Mouse (Mus musculus) limb, embryonic 13.5 days (tissue): ENCODE data around the gene Spink2. TPM values are rescaled to one million over a fixed set of nuclear protein-coding genes. Genes with fewer than 3 reads are reported as not detected.
A peak's percentile ranks its signal among the peaks of the same experiment; 100 is the strongest.

Experiments
- ATAC-seq: fragments of 200-750 bp; cut with Nextera tagmentation; 2 replicates; pipeline ENCODE4 v1.8.0; 2017; ENCODE audit warnings: low read depth, moderate number of reproducible peaks, moderate TSS enrichment; ENCODE audit not compliant: low FRiP score
- H3K27ac ChIP-seq: fragments of 300-500 bp; sonication (generic); 2 replicates; pipeline ENCODE4 v1.5.1; 2015; ENCODE audit warnings: inconsistent platforms, mild to moderate bottlenecking, moderate library complexity
- H3K27me3 ChIP-seq: fragments of 300-500 bp; sonication (generic); 2 replicates; pipeline ENCODE4 v1.6.1; 2015; ENCODE audit warnings: mild to moderate bottlenecking, inconsistent platforms
- H3K36me3 ChIP-seq: fragments of 300-500 bp; sonication (generic); 2 replicates; pipeline ENCODE4 v1.6.1; 2015; ENCODE audit warnings: inconsistent platforms, mild to moderate bottlenecking, moderate library complexity
- H3K4me1 ChIP-seq: fragments of 300-500 bp; sonication (generic); 2 replicates; pipeline ENCODE4 v1.6.1; 2015; ENCODE audit warnings: inconsistent platforms
- H3K4me2 ChIP-seq: fragments of 300-500 bp; sonication (generic); replicated peaks from 2 replicates; pipeline ENCODE4 v1.6.1; 2015; ENCODE audit warnings: inconsistent platforms, mild to moderate bottlenecking, moderate library complexity
- H3K4me3 ChIP-seq: fragments of 300-500 bp; sonication (generic); 2 replicates; pipeline ENCODE4 v1.5.1; 2015; ENCODE audit warnings: moderate library complexity, mild to moderate bottlenecking, inconsistent platforms
- H3K9ac ChIP-seq: fragments of 300-500 bp; sonication (generic); 2 replicates; pipeline ENCODE4 v1.6.1; 2015; ENCODE audit warnings: mild to moderate bottlenecking, inconsistent platforms
- H3K9me3 ChIP-seq: fragments of 300-500 bp; sonication (generic); 2 replicates; pipeline ENCODE4 v1.6.1; 2016; ENCODE audit warnings: inconsistent platforms
- WGBS: fragments of 180-500 bp; shearing (Covaris S2); methylation state at CpG from one replicate; pipeline ENCODE4 v1.1.7; 2015; 5-methylcytosine and 5-hydroxymethylcytosine counted together
- polyA plus RNA-seq: library from polyadenylated mRNA; unstranded; fragments of >200 nt; fragmentation: Nextera tagmentation; extraction: Ambion mirVana; gene quantifications from 2 replicates; pipeline ENCODE4 v1.2.1, GENCODE M21; 2015

Gene Spink2
- 1.4 and 1.9 TPM in 2 replicates for polyA plus RNA-seq

- Histone ChIP-seq H3K4me1 (peaks cover 5% of the 10 kb centered on the region), H3K4me3 (peak within 1 kb of the TSS; percentile 43), H3K27me3 (no peaks in the 10 kb centered on the region), H3K9ac (peak within 1 kb of the TSS; percentile 13; the same call in 1 of the 2 replicates), H3K27ac (no peak within 1 kb of the TSS), H3K36me3 (no peaks in the 10 kb centered on the region), H3K4me2 (peak within 1 kb of the TSS; percentile 74), H3K9me3 (no peaks in the 10 kb centered on the region)
- ATAC-seq, result no peak
- 7% methylated on average over 18 of the region's 18 CpGs for WGBS
Observed at GRCm38 (mm10) chr5:77211236-77211635, at the start of gene Spink2. TSS of gene Spink2 (minus strand) at chr5:77211471.

DNA sequence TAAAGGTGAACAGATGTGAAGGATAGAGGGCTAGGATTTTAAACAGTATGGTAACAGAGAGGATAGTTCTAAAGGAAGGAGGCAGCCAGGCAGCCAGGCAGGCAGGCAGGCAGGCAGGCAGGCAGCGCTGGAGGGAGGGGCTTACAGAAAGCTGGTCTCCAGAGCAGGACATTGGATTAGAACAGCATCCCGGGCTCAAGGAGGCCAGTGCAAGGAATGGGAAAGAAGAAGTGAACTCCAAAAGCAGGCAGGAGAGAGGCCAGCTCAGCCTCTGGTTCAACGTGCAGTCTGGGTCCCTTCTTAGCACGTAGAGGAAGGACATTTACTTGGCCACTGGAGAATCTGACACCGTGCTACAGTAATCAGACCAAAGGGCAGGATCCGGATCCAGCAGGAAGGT, 48.9 kb upstream of the Spink2 start:
- H3K4me3 ChIP-seq, result no peak overlapping the region
- no peaks in the 10 kb centered on the region for H3K9me3 ChIP-seq
- H3K27me3 ChIP-seq, result no peaks in the 10 kb centered on the region
- no peaks in the 10 kb centered on the region; the same call in 1 of the 2 replicates for H3K4me1 ChIP-seq
- no peak overlapping the region for H3K9ac ChIP-seq
- 55% methylated on average over 6 of the region's 6 CpGs for WGBS
- no peak overlapping the region for H3K27ac ChIP-seq
- H3K4me2 ChIP-seq, result no peak overlapping the region
- H3K36me3 ChIP-seq, result no peaks in the 10 kb centered on the region
- ATAC-seq, result no peak

DNA sequence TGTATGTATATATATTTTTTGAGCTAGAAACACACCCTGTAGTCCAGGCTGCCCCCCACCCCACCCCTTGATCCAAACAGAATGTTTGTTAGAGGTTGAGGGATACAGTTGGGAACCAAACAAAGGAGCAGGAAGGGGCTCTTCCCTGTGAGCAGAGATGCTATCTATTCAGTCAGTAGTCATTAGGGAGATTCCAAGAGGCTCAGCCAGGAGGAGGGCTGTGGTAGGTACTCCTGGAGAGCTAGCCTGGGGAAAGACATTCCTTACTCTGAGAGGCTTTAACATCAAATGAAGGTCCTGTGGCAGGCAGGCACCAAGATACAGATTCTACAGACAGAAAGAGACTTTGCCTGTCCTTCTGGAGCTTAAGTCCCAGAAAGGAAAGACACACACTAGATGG, 48.0 kb upstream of the Spink2 start:
- H3K4me2 ChIP-seq, result no peak overlapping the region
- no peaks in the 10 kb centered on the region for H3K36me3 ChIP-seq
- no peak overlapping the region for H3K27ac ChIP-seq
- no peaks in the 10 kb centered on the region; the same call in 1 of the 2 replicates for H3K4me1 ChIP-seq
- no peak overlapping the region for H3K4me3 ChIP-seq
- H3K9me3 ChIP-seq, result no peaks in the 10 kb centered on the region
- H3K27me3 ChIP-seq, result no peaks in the 10 kb centered on the region
- no peak overlapping the region for H3K9ac ChIP-seq
- ATAC-seq, result no peak

DNA sequence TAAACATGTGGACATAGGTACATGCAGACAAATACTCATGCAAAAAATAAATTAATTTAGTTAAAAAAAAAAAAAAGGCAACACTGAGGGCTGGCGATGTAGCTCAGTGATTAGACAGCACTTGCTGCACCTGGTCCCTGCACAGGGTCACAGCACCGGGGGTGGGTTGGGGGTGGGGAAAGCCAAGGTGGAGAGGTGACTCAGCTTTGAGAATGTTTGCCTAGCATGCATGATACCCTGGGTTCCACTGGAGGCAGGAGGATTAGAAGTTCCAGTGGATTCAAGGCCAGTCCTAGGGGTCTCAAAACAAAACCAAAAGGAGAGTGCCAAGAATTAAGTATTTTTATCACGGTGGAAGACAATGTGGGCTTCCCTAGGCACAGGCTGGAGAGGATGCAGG, 46.3 kb upstream of the Spink2 start:
- Histone ChIP-seq H3K27me3 (no peaks in the 10 kb centered on the region), H3K27ac (no peak overlapping the region), H3K9ac (no peak overlapping the region), H3K36me3 (no peaks in the 10 kb centered on the region), H3K4me1 (no peaks in the 10 kb centered on the region), H3K4me2 (no peak overlapping the region), H3K9me3 (no peaks in the 10 kb centered on the region), H3K4me3 (no peak overlapping the region)
- no peak for ATAC-seq
- WGBS, result 69% methylated on average over 3 of the region's 3 CpGs

GRCm38 (mm10) chr5:77254402-77254801, 43.1 kb upstream of the Spink2 start:
- 64% methylated on average over 3 of the region's 3 CpGs for WGBS
- H3K9ac ChIP-seq, result no peak overlapping the region
- no peaks in the 10 kb centered on the region for H3K9me3 ChIP-seq
- no peak overlapping the region for H3K4me3 ChIP-seq
- H3K36me3 ChIP-seq, result no peaks in the 10 kb centered on the region
- H3K27ac ChIP-seq, result no peak overlapping the region
- H3K4me1 ChIP-seq, result no peaks in the 10 kb centered on the region
- no peak overlapping the region for H3K4me2 ChIP-seq
- no peak for ATAC-seq
- no peaks in the 10 kb centered on the region for H3K27me3 ChIP-seq

DNA sequence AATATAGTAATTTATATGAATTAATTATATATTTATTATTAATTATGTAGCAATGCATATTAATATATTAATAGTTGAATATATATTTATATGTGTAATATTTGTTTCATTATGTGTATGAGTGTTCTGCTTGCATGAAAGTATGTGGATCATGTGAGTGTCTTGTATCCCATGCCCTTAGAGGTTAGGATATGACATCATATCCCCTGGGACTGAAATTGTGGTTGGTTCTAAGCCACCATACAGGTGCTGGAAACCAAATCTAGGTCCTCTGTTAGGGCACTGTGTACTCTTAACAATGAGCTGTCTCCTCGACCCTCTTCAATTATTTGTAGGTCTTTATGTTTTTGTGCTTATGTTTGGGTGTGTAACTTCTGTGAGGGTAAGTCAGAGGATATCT, 41.9 kb upstream of the Spink2 start:
- no peak overlapping the region for H3K4me2 ChIP-seq
- 74% methylated on average over 1 of the region's 1 CpGs for WGBS
- no peak overlapping the region for H3K4me3 ChIP-seq
- H3K27ac ChIP-seq, result no peak overlapping the region
- H3K9me3 ChIP-seq, result no peaks in the 10 kb centered on the region
- no peak for ATAC-seq
- H3K4me1 ChIP-seq, result no peaks in the 10 kb centered on the region
- H3K27me3 ChIP-seq, result no peaks in the 10 kb centered on the region
- no peak overlapping the region for H3K9ac ChIP-seq
- H3K36me3 ChIP-seq, result no peaks in the 10 kb centered on the region

DNA sequence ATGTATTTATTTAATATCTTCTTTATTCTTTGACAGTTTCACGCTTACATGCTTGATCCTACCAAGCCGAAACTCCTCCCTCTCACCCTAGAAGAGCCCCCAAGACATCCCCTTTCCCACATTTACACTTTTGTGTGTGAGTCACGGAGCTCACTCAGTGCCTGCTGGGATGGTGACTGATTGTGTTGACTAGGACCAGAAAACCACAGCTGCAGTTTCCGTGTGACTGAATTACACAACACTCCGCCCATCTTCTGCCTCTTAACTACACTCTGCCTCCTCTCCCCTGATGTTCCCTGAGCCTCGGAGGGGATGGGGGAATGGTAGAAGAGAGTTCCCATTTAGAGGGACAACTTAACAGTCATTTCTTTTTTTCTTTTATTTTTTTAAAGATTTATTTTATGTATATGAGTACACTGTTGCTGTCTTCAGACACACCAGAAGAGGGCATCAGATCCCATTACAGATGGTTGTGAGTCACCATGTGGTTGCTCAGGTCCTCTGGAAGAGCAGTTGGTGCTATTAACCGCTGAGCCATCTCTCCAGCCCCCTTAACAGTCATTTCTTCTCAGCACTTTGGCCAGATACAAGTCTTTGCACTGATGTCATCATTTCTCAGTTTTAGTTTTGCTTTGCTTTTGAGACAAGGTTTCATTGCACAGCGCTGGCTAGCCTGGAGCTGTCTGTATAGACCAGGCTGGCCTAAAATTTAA, 41.0 kb upstream of the Spink2 start:
- no peak for ATAC-seq
- no peaks in the 10 kb centered on the region for H3K9me3 ChIP-seq
- H3K4me2 ChIP-seq, result no peak overlapping the region
- 67% methylated on average over 8 of the region's 8 CpGs for WGBS
- H3K4me1 ChIP-seq, result no peaks in the 10 kb centered on the region
- no peak overlapping the region for H3K27ac ChIP-seq
- H3K9ac ChIP-seq, result no peak overlapping the region
- no peaks in the 10 kb centered on the region for H3K27me3 ChIP-seq
- H3K4me3 ChIP-seq, result no peak overlapping the region
- H3K36me3 ChIP-seq, result no peaks in the 10 kb centered on the region

DNA sequence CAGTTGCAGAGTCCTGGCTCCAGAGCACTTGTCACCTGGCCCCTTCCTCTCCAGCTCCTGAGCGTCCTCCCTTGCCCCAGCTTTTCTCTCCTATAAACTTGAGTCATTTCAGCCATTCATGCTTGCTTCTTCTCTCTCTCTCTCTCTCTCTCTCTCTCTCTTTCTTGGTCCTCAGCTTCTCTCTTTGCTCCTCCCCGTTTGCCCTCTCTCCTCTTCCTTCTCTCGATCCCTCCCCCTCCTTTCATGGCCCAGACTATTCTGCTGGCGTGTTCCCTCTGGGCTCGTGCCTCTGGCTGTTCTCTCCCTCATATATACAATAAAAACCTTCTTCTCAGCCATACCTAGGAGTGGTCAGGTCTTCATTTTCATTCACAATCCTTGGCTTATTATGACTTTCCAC, 40.4 kb upstream of the Spink2 start:
- Histone ChIP-seq H3K4me3 (no peak overlapping the region), H3K27me3 (no peaks in the 10 kb centered on the region), H3K9ac (no peak overlapping the region), H3K27ac (no peak overlapping the region), H3K4me1 (no peaks in the 10 kb centered on the region), H3K4me2 (no peak overlapping the region), H3K9me3 (no peaks in the 10 kb centered on the region), H3K36me3 (no peaks in the 10 kb centered on the region)
- ATAC-seq, result no peak
- 40% methylated on average over 5 of the region's 5 CpGs for WGBS

DNA sequence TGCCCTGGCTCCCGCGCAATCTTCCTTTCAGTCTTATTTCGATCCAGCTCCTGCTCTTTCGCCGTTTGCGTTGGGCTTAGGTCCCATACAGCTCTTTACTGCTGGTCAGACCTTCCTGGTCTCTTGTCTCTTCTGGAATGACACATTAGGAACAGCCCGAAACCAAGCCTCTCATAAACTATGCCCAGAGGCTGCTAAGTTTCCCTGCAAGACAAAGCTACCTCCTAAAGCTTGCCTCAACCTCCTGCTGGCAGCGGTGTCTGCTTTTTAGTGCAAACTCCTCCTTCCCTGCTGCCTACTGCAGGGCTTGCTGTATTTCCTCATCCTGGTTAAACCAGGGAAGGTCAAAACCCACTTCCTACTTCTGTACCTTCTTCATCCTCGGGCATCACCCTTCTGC, 38.8 kb upstream of the Spink2 start:
- Histone ChIP-seq H3K27me3 (no peaks in the 10 kb centered on the region), H3K27ac (no peak overlapping the region), H3K9me3 (no peaks in the 10 kb centered on the region), H3K4me2 (no peak overlapping the region), H3K9ac (no peak overlapping the region), H3K4me3 (no peak overlapping the region), H3K36me3 (no peaks in the 10 kb centered on the region), H3K4me1 (peaks cover 11% of the 10 kb centered on the region)
- ATAC-seq, result no peak
- WGBS, result 62% methylated on average over 9 of the region's 9 CpGs

DNA sequence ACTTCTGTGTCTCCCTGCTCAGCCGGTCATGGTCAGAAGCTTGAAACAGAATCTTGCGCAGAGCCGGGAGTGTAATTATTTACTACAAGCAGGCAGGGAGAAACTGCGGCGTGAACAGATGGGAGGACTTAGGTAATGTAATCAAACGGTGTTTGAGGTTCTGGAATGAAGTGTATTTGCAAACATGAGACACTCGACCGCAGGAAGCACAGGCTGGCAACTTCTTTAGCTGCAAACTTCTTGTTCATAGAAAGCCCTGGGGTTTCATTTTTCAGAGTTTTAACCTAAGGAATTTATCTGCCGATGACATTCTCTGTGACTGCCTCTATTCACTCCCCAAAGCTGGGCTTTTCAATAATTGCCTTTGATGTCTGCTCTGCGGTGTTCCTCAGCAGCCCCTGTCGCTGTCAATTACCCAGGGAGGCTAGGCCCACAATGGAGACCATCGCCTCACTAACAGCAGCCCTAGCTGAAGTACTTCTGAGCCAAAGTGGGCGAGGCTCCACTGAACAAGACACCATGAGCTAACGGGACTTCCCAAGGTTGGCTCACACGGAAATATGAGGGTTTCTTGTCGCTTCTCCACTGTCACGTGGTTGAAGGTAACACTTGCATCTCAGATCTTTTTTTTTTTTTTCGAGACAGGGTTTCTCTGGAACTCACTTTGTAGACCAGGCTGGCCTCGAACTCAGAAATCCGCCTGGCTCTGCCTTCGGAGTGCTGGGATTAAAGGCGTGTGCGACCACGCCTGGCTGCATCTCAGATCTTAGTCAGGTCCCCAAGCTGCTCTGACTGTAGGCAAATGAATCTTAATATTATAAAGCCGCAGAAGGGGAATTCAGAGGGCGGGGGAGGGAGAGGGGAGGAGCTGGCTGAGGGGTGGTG, 34.8 kb upstream of the Spink2 start:
- ATAC-seq, result peak; percentile 48
- Histone ChIP-seq H3K27me3 (no peaks in the 10 kb centered on the region), H3K9ac (peak overlapping the region; percentile 46; the same call in 1 of the 2 replicates), H3K27ac (no peak overlapping the region; the same call in 1 of the 2 replicates), H3K4me1 (peaks cover 11% of the 10 kb centered on the region), H3K36me3 (no peaks in the 10 kb centered on the region), H3K4me3 (peak overlapping the region; percentile 32), H3K4me2 (peak overlapping the region; percentile 60), H3K9me3 (no peaks in the 10 kb centered on the region)
- WGBS, result 28% methylated on average over 26 of the region's 26 CpGs

- H3K36me3 ChIP-seq, result no peaks in the 10 kb centered on the region
- H3K9ac ChIP-seq, result peak overlapping the region; percentile 46; the same call in 1 of the 2 replicates
- WGBS, result 40% methylated on average over 7 of the region's 7 CpGs
- H3K27ac ChIP-seq, result no peak overlapping the region
- H3K4me1 ChIP-seq, result peaks cover 11% of the 10 kb centered on the region
- no peaks in the 10 kb centered on the region for H3K27me3 ChIP-seq
- no peaks in the 10 kb centered on the region for H3K9me3 ChIP-seq
- peak overlapping the region; percentile 32 for H3K4me3 ChIP-seq
- ATAC-seq, result peak; percentile 12; the same call in 1 of the 2 replicates
- H3K4me2 ChIP-seq, result peak overlapping the region; percentile 60
Observed at GRCm38 (mm10) chr5:77245463-77245786, 34.2 kb upstream of the Spink2 start.

DNA sequence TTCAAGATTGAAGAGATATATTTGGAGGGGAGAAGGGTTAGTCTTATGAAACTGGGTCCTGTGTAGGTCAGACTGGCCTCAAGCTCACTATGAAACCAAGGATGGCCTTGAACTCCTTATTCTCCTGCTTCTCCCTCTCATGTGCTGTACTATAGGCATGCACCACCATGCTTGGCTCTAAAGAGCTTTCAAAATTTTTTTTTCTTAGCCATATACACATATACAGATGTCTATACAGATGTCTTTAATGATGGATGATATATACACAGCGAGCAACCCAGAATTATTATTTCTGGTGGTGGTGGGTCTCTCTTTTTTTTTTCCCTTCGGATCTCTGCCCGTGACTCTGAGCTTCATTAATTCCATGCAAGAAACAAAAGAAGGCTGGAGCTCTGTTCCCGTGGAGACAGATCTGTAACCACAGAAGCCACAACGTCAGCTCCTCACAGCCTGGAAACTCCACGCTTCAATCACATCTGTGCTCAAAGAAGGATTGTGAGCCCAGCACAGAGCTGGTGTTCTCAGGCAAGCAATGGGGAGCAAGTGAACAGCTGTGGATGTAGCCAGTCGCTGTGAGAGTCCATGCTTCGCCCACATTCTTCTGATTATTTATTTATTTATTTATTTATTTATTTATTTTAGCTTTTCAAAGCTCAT, 33.2 kb upstream of the Spink2 start:
- Histone ChIP-seq H3K27me3 (no peaks in the 10 kb centered on the region), H3K4me2 (no peak overlapping the region), H3K4me3 (no peak overlapping the region), H3K27ac (no peak overlapping the region), H3K4me1 (peaks cover 11% of the 10 kb centered on the region), H3K9me3 (no peaks in the 10 kb centered on the region; the same call in 1 of the 2 replicates), H3K9ac (no peak overlapping the region), H3K36me3 (no peaks in the 10 kb centered on the region)
- peak; percentile 52; the same call in 1 of the 2 replicates for ATAC-seq
- WGBS, result 52% methylated on average over 8 of the region's 8 CpGs
